Mouse (Mus musculus) gastrocnemius, postnatal 25 days (tissue): ENCODE data around the gene Gm5346. TPM values are rescaled to one million over a fixed set of nuclear protein-coding genes. Genes with fewer than 3 reads are reported as not detected.
"Not testable (repeated sequence)": the region's sequence is repeated elsewhere in the genome, so short reads cannot be mapped to it uniquely, and the experiment has no call there.

ENCODE experiments used
- DNase-seq: peaks from one replicate; pipeline ENCODE4 v3.0.0; 2022
- long read RNA-seq, 2 experiments: library from polyadenylated mRNA; stranded (forward); transcript quantifications; one replicate each; pipeline ENCODE4 v2.0.0; 2021
- total RNA-seq, 2 experiments: library from RNA; stranded (reverse); gene quantifications; 1 replicate in 1 of 2; 2 replicates in 1 of 2; pipeline ENCODE4 v1.2.3; 2021

Gm5346 gene
- not detected for total RNA-seq
- long read RNA-seq, experiment 1, result 0 reads
- long read RNA-seq, experiment 2, result 0 reads

- no peak for DNase-seq
Observed at GRCm38 (mm10) chr8:43627176-43627575, at the start of gene Gm5346. Gene Gm5346, minus strand, starts transcription at chr8:43627276.

GRCm38 (mm10) chr8:43616046-43616445 lies 11.0 kb downstream of the Gm5346 start:
- DNase-seq, result no peak

- DNase-seq, result not testable (repeated sequence)
Observed at GRCm38 (mm10) chr8:43603657-43604056, 23.4 kb downstream of the Gm5346 start.

- DNase-seq, result not testable (repeated sequence)
Observed at GRCm38 (mm10) chr8:43603166-43603565, 23.9 kb downstream of the Gm5346 start.

- not testable (repeated sequence) for DNase-seq
Observed at GRCm38 (mm10) chr8:43576607-43577006, 50.5 kb downstream of the Gm5346 start, which contains the start of gene Adam26a. Gene Adam26a, minus strand, starts transcription at chr8:43576707.

Other genes with a start within 250 kb of the Gm5346 start
- not detected for gene Adam26b, start 99.2 kb downstream of the Gm5346 start, total RNA-seq
- not detected for gene Adam26a, start 50.6 kb downstream of the Gm5346 start, total RNA-seq
- gene Adam34, start 82.8 kb upstream of the Gm5346 start, total RNA-seq, result not detected